Mouse (Mus musculus) lung, embryonic 14.5 days (tissue): ENCODE measurements at regions not wholly inside any gene's neighbourhood (a gene's known extent, or its start where the extent isn't known, plus 50 kb on each side); places are given as distances from the start of the nearest gene placed in this dataset.
A peak's percentile ranks its signal among the peaks of the same experiment; 100 is the strongest.

ENCODE experiments used
- ATAC-seq: fragments of 200-750 bp; cut with Nextera tagmentation; 2 replicates; pipeline ENCODE4 v1.8.0; 2017; ENCODE audit warnings: mild to moderate bottlenecking, moderate TSS enrichment, moderate library complexity; ENCODE audit not compliant: insufficient read depth
- DNase-seq: peaks from one replicate; pipeline ENCODE4 v3.0.0-alpha.2; 2015
- H3K27ac ChIP-seq: fragments of 300-500 bp; sonication (generic); 2 replicates; pipeline ENCODE4 v1.5.1; 2014; ENCODE audit warnings: low read depth, mild to moderate bottlenecking, moderate library complexity
- H3K27me3 ChIP-seq: fragments of 300-500 bp; sonication (generic); 2 replicates; pipeline ENCODE4 v1.6.1; 2014; ENCODE audit warnings: low read length, control low read depth; ENCODE audit not compliant: insufficient read depth
- H3K36me3 ChIP-seq: fragments of 300-500 bp; sonication (generic); 2 replicates; pipeline ENCODE4 v1.6.1; 2014; ENCODE audit warnings: control low read depth; ENCODE audit not compliant: insufficient read depth
- H3K4me1 ChIP-seq: fragments of 300-500 bp; sonication (generic); 2 replicates; pipeline ENCODE4 v1.6.1; 2014; ENCODE audit warnings: antibody characterized with exemption, control low read depth; ENCODE audit not compliant: insufficient read depth
- H3K4me2 ChIP-seq: fragments of 300-500 bp; sonication (generic); 2 replicates; pipeline ENCODE4 v1.6.1; 2014; ENCODE audit warnings: mild to moderate bottlenecking
- H3K4me3 ChIP-seq: fragments of 300-500 bp; sonication (generic); 2 replicates; pipeline ENCODE4 v1.5.1; 2014; ENCODE audit warnings: low read depth, low read length
- H3K9ac ChIP-seq: fragments of 300-500 bp; sonication (generic); 2 replicates; pipeline ENCODE4 v1.6.1; 2014
- H3K9me3 ChIP-seq: fragments of 300-500 bp; sonication (generic); 2 replicates; pipeline ENCODE4 v1.6.1; 2016; ENCODE audit warnings: low read depth, low read length, control low read depth
- CTCF ChIP-seq: IDR thresholded peaks from 2 replicates; pipeline ENCODE4 v1.5.1; 2016; ENCODE audit warnings: antibody characterized with exemption, low read depth
- WGBS: fragments of 180-500 bp; shearing (Covaris S2); extraction: QIAGEN DNeasy Blood & Tissue Kit; methylation state at CpG from one replicate; pipeline ENCODE4 v1.1.7; 2014; 5-methylcytosine and 5-hydroxymethylcytosine counted together

DNA sequence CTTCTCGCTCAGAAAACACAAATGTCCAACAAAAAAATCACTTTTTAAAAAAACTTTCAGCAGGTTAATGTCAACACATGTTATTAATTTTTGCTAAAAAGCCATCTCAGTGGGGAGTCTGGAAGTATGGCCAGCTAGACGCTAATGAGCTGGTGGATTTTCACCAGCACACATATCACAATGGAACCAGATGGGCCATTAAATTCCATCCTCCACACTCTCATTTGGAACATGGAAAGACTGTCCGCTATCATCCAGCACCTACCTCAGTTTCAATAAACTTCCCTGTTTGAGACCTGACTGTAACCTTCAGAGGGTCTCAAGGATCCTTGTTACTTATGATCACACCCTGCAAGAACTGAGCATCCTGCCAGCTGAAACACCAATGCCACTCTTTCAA is 296.7 kb downstream of the Dcdc2c start:
- no peaks in the 10 kb centered on the region for H3K4me1 ChIP-seq
- no peak overlapping the region for H3K4me3 ChIP-seq
- H3K36me3 ChIP-seq, result no peaks in the 10 kb centered on the region
- no peak overlapping the region for H3K4me2 ChIP-seq
- no peaks in the 10 kb centered on the region for H3K9me3 ChIP-seq
- H3K27me3 ChIP-seq, result no peaks in the 10 kb centered on the region
- TF ChIP-seq CTCF, result no peak
- WGBS, result 59% methylated on average over 3 of the region's 3 CpGs
- no peak overlapping the region for H3K9ac ChIP-seq
- ATAC-seq (no peak), DNase-seq (no peak)
- no peak overlapping the region for H3K27ac ChIP-seq

DNA sequence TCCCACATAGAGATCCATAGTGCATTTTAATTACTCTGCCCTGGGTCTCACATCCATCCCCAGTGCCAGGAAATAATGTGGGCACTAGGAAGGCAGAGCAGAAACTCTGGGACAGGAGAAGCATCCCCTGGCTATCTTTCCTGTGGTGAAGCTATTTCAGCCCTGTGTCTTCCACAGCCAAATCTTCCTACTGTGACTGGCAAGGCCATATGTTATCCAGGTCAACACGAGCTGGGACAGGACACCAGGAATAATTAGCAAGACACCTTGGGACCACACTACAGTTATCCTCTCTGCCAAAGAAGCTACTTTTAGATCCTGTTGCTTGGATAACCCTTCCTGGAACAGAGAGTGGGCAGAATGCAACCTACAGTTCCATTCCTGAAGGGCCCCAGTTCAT is 301.7 kb downstream of the Dcdc2c start:
- DNase-seq (no peak), ATAC-seq (no peak)
- H3K9me3 ChIP-seq, result no peaks in the 10 kb centered on the region
- 73% methylated on average over 1 of the region's 1 CpGs for WGBS
- H3K36me3 ChIP-seq, result no peaks in the 10 kb centered on the region
- no peak overlapping the region for H3K27ac ChIP-seq
- H3K4me1 ChIP-seq, result no peaks in the 10 kb centered on the region
- TF ChIP-seq CTCF, result no peak
- no peaks in the 10 kb centered on the region for H3K27me3 ChIP-seq
- H3K4me3 ChIP-seq, result no peak overlapping the region
- H3K9ac ChIP-seq, result no peak overlapping the region
- H3K4me2 ChIP-seq, result no peak overlapping the region

DNA sequence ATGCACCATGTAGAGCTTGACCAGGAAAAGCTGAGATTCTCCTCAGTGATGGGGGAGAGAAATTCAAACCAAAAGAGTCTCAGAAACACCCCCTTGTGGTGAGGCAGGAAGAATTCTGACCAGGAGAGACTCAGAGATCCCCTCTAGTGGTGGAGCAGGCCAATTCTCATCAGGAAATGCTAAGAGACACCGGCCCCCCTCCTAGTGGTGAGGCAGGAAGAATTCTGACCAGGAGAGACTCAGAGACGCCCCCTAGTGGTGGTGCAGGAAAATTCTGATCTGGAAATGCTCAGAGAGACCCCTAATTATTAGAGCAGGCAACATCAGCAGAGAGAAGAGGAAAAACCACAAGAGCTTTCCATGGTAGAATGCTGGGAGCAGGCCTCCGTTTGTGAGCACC is 303.4 kb downstream of the Dcdc2c start:
- ATAC-seq, result no peak
- H3K4me2 ChIP-seq, result no peak overlapping the region
- peak; percentile 72 for TF ChIP-seq CTCF
- no peaks in the 10 kb centered on the region for H3K4me1 ChIP-seq
- no peak overlapping the region for H3K27ac ChIP-seq
- peak; percentile 45 for DNase-seq
- H3K4me3 ChIP-seq, result no peak overlapping the region
- no peaks in the 10 kb centered on the region for H3K27me3 ChIP-seq
- no peaks in the 10 kb centered on the region for H3K36me3 ChIP-seq
- no peaks in the 10 kb centered on the region for H3K9me3 ChIP-seq
- no peak overlapping the region for H3K9ac ChIP-seq
- WGBS, result 60% methylated on average over 3 of the region's 3 CpGs

DNA sequence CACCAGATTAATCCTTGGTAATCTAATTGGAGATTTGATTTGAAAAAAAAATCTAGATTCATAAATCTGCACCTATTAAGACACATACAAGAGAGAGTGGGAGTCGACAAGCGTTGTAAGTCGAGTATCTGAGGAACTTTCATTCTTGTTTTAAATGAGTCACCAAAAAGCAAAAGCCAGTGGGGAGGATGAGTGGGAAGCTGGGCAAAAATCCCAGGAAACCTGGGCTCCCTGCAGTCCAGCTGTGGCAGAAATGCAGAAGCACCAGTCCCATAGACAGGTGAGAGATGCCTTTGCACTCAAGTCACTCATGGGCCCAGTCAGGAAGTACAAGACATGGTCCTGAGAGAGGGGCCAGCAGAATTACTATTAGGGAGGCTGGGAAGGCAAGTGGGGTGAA is 303.9 kb downstream of the Dcdc2c start:
- WGBS, result 88% methylated on average over 3 of the region's 3 CpGs
- no peak overlapping the region for H3K4me3 ChIP-seq
- no peak for TF ChIP-seq CTCF

DNA sequence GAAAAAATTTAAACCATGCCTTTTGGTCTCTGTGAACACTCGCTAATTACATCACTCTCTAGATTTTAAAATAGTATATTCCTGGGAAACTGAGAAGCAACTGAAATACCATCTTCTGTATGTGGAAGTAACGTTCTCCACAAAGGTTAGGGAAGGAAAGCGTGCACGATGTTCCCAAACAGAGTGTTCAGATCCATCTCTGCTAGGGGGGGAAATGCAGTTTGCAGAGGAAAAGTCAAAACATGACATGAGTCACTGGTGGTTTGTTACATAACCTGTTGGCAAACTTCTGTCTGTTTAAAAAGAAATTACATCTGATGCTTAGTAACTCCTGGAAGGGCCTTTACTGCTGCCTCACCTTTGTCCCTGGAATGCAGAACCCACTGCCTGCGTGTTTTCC is 314.2 kb downstream of the Dcdc2c start:
- no peak for TF ChIP-seq CTCF
- ATAC-seq, result no peak
- no peak overlapping the region for H3K4me3 ChIP-seq
- 84% methylated on average over 5 of the region's 5 CpGs for WGBS
- H3K9me3 ChIP-seq, result no peaks in the 10 kb centered on the region
- no peak overlapping the region for H3K9ac ChIP-seq
- H3K36me3 ChIP-seq, result no peaks in the 10 kb centered on the region
- H3K27me3 ChIP-seq, result no peaks in the 10 kb centered on the region
- no peak overlapping the region for H3K4me2 ChIP-seq
- no peak overlapping the region for H3K27ac ChIP-seq
- DNase-seq, result no peak
- no peaks in the 10 kb centered on the region for H3K4me1 ChIP-seq

More for the DNA sequence above, 303.9 kb downstream of the Dcdc2c start:
- H3K36me3 ChIP-seq, result no peaks in the 10 kb centered on the region
- no peak overlapping the region for H3K9ac ChIP-seq
- no peak overlapping the region for H3K27ac ChIP-seq
- H3K4me1 ChIP-seq, result no peaks in the 10 kb centered on the region
- ATAC-seq (no peak), DNase-seq (no peak)
- no peak overlapping the region for H3K4me2 ChIP-seq
- H3K27me3 ChIP-seq, result no peaks in the 10 kb centered on the region
- no peaks in the 10 kb centered on the region for H3K9me3 ChIP-seq

DNA sequence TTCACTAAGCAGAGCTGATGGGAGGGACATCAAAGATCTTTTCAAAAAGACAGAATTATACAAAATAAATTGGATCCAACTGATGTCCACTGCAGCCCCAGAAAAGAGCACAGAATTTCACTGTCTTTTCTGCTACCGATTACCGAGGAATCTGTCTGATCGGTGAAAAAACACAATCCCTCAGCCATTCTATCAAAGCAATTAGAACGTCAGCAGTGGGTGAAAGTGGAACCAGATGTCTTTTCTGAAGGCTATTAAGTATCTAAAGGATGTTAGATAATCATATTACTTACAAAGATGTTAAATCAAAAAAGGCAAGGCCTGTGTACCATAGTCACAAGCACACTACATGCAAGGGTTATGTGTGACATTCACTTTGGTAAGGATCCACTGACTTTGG is 315.2 kb downstream of the Dcdc2c start:
- Histone ChIP-seq H3K9ac (no peak overlapping the region), H3K9me3 (no peaks in the 10 kb centered on the region), H3K27me3 (no peaks in the 10 kb centered on the region), H3K4me3 (no peak overlapping the region), H3K4me1 (no peaks in the 10 kb centered on the region), H3K27ac (no peak overlapping the region), H3K4me2 (no peak overlapping the region), H3K36me3 (no peaks in the 10 kb centered on the region)
- DNase-seq (no peak), ATAC-seq (no peak)
- TF ChIP-seq CTCF, result no peak
- 52% methylated on average over 4 of the region's 4 CpGs for WGBS

DNA sequence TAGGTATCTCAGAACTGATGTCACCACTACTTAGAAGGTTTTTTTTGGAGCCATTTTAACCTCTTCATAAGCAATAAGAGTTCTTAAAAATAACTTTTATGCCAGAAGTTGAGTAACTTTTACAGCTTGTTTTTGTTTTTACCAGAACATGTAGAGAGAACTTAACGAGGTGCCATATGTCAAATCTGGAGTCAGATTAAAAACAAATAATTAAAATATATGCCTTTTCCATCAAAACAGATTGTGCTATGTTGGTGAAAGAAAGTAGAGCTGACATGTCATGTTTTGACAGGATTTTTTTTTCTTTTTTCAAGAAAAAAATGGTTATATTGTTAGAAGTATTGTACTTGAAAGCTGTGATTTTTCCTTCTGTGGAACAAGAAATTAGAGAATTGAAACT is 349.4 kb downstream of the Dcdc2c start:
- ATAC-seq (no peak), DNase-seq (peak; percentile 67)
- WGBS, result 56% methylated on average over 1 of the region's 1 CpGs
- Histone ChIP-seq H3K4me3 (no peak overlapping the region), H3K27ac (no peak overlapping the region), H3K36me3 (no peaks in the 10 kb centered on the region), H3K4me2 (no peak overlapping the region), H3K27me3 (no peaks in the 10 kb centered on the region), H3K9me3 (no peaks in the 10 kb centered on the region), H3K4me1 (no peaks in the 10 kb centered on the region), H3K9ac (no peak overlapping the region)
- TF ChIP-seq CTCF, result no peak

DNA sequence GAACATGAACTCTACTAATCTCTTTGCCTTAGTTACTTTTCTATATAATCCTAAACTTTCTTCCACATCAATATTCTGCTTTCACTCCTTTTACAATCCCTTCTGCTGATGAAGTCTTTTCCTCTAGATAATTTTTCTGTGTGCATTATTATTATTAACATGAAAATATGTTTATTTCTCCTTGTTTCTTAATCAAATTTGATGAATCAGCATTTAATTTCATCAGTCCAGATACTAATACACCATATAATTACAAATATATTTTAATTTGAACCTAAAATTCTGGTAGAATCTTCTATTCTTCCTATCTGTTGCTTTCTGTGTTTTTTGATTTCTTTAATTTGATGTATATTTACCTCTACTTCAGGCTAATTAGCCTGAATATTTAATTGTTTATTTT is 365.5 kb downstream of the Dcdc2c start:
- Histone ChIP-seq H3K4me3 (no peak overlapping the region), H3K27ac (no peak overlapping the region), H3K9ac (no peak overlapping the region), H3K4me2 (no peak overlapping the region), H3K36me3 (no peaks in the 10 kb centered on the region), H3K27me3 (no peaks in the 10 kb centered on the region), H3K4me1 (no peaks in the 10 kb centered on the region), H3K9me3 (0 out of 2 replicates have a peak, but pooled peaks cover 4% of the 10 kb centered on the region)
- TF ChIP-seq CTCF, result no peak
- DNase-seq (no peak), ATAC-seq (no peak)
